Mouse (Mus musculus) lung, postnatal 25 days (tissue): Measurements from ENCODE around the gene Serp2.

Experiments used
- DNase-seq: peaks from one replicate; pipeline ENCODE4 v3.0.0; 2022; ENCODE audit warnings: low spot score

Gene Serp2

DNA sequence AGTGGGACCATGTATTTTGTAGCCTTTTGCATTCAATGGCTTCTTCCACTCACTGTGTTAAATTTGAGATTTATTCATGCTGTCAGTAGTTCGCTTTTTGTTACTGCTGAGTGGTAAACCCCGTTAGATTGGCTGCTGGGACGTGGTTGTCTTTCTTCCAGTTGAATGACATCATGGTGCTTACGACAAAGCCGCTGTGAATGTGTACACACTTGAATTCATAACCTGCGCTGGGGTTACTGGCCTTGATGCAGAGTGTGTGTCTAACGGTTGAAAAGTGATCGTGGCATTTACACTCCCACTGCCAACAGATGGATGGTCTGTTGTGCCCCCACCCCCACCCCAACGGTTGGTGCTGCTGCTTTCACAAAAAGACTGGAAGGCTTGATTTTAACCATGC, 59.5 kb downstream of the Serp2 start:
- no peak for DNase-seq

- DNase-seq: no peak
Measured at GRCm38 (mm10) chr14:76495022-76495421, 61.7 kb downstream of the Serp2 start.

DNA sequence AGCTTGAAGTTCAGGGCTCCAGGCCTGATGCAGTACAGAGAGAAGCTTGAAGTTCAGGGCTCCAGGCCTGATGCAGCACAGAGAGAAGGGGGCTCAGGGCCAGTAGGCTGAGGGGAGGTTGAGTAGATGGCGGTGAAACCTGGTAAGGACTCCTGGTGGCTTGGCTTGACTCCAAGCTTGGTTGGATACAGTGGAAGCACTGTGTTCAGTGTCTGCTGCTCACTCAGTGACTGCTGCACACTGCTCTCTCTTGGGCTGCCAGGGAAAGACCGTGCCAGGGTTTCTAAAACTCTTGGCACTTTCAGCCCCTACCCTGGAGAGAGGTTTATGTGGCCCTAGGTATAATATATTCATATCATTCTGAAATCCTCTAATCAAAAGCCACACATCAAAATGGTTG, 67.6 kb downstream of the Serp2 start:
- no peak for DNase-seq

DNA sequence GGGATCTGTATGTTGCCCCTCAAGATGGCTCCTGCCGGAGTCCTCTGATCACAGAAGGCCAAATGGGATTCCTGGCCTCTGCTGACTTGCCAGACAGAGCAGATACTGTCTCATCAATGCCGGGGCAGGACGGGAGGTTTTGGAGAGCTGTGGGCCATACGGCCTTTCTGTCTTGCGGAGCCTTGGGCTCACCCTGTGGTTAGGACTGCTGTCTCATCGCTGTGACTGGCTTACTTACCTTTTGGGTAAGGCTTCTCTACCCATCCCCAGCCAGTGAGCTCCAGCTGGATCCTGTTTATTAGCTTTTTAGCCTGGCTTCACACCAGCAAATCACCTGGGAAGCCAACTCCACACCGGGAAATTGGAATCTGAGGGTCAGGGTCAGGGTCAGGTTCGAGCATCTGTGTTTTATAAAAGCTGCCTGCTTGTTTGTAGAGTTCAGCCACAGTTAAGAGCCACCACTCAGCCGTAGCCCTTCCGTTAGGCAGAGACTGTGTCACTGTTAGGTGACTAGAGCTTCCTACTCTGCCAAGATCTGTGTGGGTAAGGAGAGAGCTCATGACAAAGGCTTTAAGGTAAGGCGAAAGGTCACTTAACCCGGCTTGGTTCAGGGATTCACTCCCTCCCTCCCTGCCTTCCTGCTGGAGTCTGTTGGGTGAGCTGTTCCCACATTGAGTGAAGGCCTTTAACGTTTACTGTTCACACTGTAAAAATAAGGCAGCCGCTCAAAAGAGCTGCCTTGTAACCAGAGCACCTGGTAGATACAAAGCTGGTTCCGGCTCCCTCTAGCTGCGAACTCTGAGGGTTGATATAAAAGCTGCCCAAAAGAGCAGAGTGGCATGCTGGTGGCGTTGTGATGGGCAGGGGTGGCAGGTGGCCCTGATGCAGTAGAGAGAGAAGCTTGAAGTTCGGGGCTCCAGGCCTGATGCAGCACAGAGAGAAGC, 68.3 kb downstream of the Serp2 start:
- no peak for DNase-seq

GRCm38 (mm10) chr14:76487609-76488008, 69.1 kb downstream of the Serp2 start:
- DNase-seq: no peak

DNA sequence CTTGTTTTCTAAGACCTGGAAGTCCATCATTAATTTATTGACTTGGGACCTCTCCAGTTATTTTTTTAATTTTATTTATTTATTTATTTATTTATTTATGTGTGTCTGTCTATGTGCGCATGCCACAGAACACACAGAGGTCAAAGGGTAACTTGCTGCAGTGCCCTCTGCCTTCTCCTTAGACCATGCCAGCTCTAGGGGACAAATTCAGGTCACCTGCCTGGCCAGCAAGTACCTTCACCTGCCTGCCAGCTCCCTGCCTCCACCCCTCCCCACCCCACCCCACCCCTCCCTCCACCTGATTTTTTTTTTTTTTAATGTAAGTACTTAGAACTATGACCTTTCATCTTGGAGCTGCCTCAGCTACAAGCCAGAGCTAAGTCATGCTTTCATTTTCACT, 73.0 kb downstream of the Serp2 start:
- DNase-seq: no peak
